Mouse (Mus musculus) heart, adult 10 weeks (tissue): ENCODE results near the gene Try10. TPM values are rescaled to one million over a fixed set of nuclear protein-coding genes. Genes with fewer than 3 reads are reported as not detected.

Experiments used
- polyA plus RNA-seq: library from polyadenylated mRNA; stranded (reverse); fragments of 350-450 nt; fragmentation: Illumina TruSeq; extraction: RNeasy Lipid Tissue Mini Kit (QIAGEN cat#74804); gene quantifications from one replicate; pipeline ENCODE4 v1.2.3, GENCODE M21; 2014; ENCODE audit warnings: low read depth, low replicate concordance

The Try10 gene
- polyA plus RNA-seq = not detected

GRCm38 (mm10) chr6:41353932-41354331 lies at the start of gene Try10:
TSS of gene Try10 (plus strand) at chr6:41354105.

GRCm38 (mm10) chr6:41316741-41317140 lies 37.2 kb upstream of the Try10 start, which contains the start of gene Try5:
TSS of gene Try5 (minus strand) at chr6:41316841.

GRCm38 (mm10) chr6:41377578-41377977 lies 23.7 kb downstream of the Try10 start, which contains the start of gene Prss3:
TSS of gene Prss3 (minus strand) at chr6:41377678.

GRCm38 (mm10) chr6:41392056-41392455 lies 38.2 kb downstream of the Try10 start, which contains the start of gene Gm5771:
TSS of gene Gm5771 (plus strand) at chr6:41392356.

Other genes starting within 250 kb of the Try10 start
- not detected for gene Try4, start 51.8 kb upstream of the Try10 start, polyA plus RNA-seq
- not detected for gene Try5, start 37.3 kb upstream of the Try10 start, polyA plus RNA-seq
- not detected for gene Prss3, start 23.6 kb downstream of the Try10 start, polyA plus RNA-seq
- not detected for gene Gm5771, start 38.3 kb downstream of the Try10 start, polyA plus RNA-seq
- gene Gm10334, start 92.0 kb downstream of the Try10 start, polyA plus RNA-seq = not detected
- gene Prss1, start 104.8 kb downstream of the Try10 start, polyA plus RNA-seq = not detected
- not detected for gene Prss2, start 167.7 kb downstream of the Try10 start, polyA plus RNA-seq